In genomic region chr2:148902286-148902685, GRCm38 (mm10) we compare ENCODE assay signal across 8 mouse cellular contexts. TPM values are rescaled to one million over a fixed set of nuclear protein-coding genes. Genes with fewer than 3 reads are reported as not detected.
DNase-seq lines count a peak whose midpoint lies in the region; ATAC-seq and TF ChIP-seq lines count a peak whose summit lies in the region.

No protein-coding gene starts in this region.

- no peaks in the 10 kb centered on the region for H3K9me3 ChIP-seq in CH12.LX (replicated peaks; ENCODE audit: low read length)
- H3K9me3 ChIP-seq in forebrain, embryonic 13.5 days (replicated peaks): no peaks in the 10 kb centered on the region
- no peaks in the 10 kb centered on the region for H3K9me3 ChIP-seq in heart, postnatal 0 days (replicated peaks; ENCODE audit: control insufficient read depth, low read length)
- H3K9me3 ChIP-seq in liver, embryonic 15.5 days (replicated peaks): no peaks in the 10 kb centered on the region
- no peaks in the 10 kb centered on the region for H3K9me3 ChIP-seq in neural tube, embryonic 11.5 days (ENCODE audit: control insufficient read depth, low read length)
- no peaks in the 10 kb centered on the region for H3K9me3 ChIP-seq in stomach, embryonic 15.5 days

- H3K4me3 ChIP-seq in CH12.LX (replicated peaks in 1 of 3; ENCODE audit: low read depth in 2 of 3, low read length in 2 of 3, poor library complexity in 1 of 3): no peak overlapping the region
- H3K4me3 ChIP-seq in forebrain, embryonic 13.5 days: no peak overlapping the region
- no peak overlapping the region for H3K4me3 ChIP-seq in heart, postnatal 0 days (ENCODE audit: low read depth, low read length)
- H3K4me3 ChIP-seq in liver, embryonic 15.5 days (replicated peaks): no peak overlapping the region
- H3K4me3 ChIP-seq in neural tube, embryonic 11.5 days (ENCODE audit: low read depth, low read length): no peak overlapping the region
- no peak overlapping the region for H3K4me3 ChIP-seq in stomach, embryonic 15.5 days (replicated peaks)

- peak; percentile 83 to 84 for TF ChIP-seq CTCF in CH12.LX (conservative IDR thresholded peaks at IDR 0.05 in 1 of 2, IDR thresholded peaks at IDR 0.05 in 1 of 2; ENCODE audit: low read depth in 2 of 2, low read length in 2 of 2)
- TF ChIP-seq CTCF in heart, postnatal 0 days (IDR thresholded peaks at IDR 0.05; ENCODE audit: low read depth): peak; percentile 80

- TF ChIP-seq RAD21 in CH12.LX (IDR thresholded peaks at IDR 0.05; ENCODE audit: low read depth, low read length): peak; percentile 75

- peaks cover 0 to 3% of the 10 kb centered on the region in 2 experiments; a peak in 1 of 4 replicates for H3K4me1 ChIP-seq in CH12.LX (ENCODE audit: control insufficient read depth in 1 of 2, insufficient read depth in 2 of 2)
- peaks cover 3% of the 10 kb centered on the region; the same call in 1 of the 2 replicates for H3K4me1 ChIP-seq in forebrain, embryonic 13.5 days
- no peaks in the 10 kb centered on the region for H3K4me1 ChIP-seq in heart, postnatal 0 days (ENCODE audit: control insufficient read depth, insufficient read depth)
- H3K4me1 ChIP-seq in liver, embryonic 15.5 days (replicated peaks): no peaks in the 10 kb centered on the region
- no peaks in the 10 kb centered on the region for H3K4me1 ChIP-seq in neural tube, embryonic 11.5 days (ENCODE audit: control insufficient read depth, insufficient read depth, low read length)
- H3K4me1 ChIP-seq in stomach, embryonic 15.5 days: no peaks in the 10 kb centered on the region

- H3K27ac ChIP-seq in CH12.LX (ENCODE audit: insufficient read depth, low read depth): no peak overlapping the region
- no peak overlapping the region for H3K27ac ChIP-seq in forebrain, embryonic 13.5 days
- H3K27ac ChIP-seq in heart, postnatal 0 days (ENCODE audit: low read depth): no peak overlapping the region
- no peak overlapping the region for H3K27ac ChIP-seq in liver, embryonic 15.5 days (replicated peaks)
- no peak overlapping the region for H3K27ac ChIP-seq in neural tube, embryonic 11.5 days (ENCODE audit: low read depth, low read length)
- no peak overlapping the region for H3K27ac ChIP-seq in stomach, embryonic 15.5 days

- WGBS in forebrain, embryonic 13.5 days: 12% methylated on average over 5 of the region's 5 CpGs
- 9% methylated on average over 5 of the region's 5 CpGs for WGBS in heart, postnatal 0 days
- 9% methylated on average over 5 of the region's 5 CpGs for WGBS in liver, embryonic 15.5 days (ENCODE audit: insufficient replicate concordance)
- 11% methylated on average over 5 of the region's 5 CpGs for WGBS in neural tube, embryonic 11.5 days
- 10% methylated on average over 5 of the region's 5 CpGs for WGBS in stomach, embryonic 15.5 days

- no peak overlapping the region for H3K9ac ChIP-seq in CH12.LX (ENCODE audit: insufficient read depth, low read depth)
- H3K9ac ChIP-seq in forebrain, embryonic 13.5 days: no peak overlapping the region
- no peak overlapping the region for H3K9ac ChIP-seq in heart, postnatal 0 days (replicated peaks; ENCODE audit: low read depth, low read length)
- H3K9ac ChIP-seq in liver, embryonic 15.5 days: no peak overlapping the region
- H3K9ac ChIP-seq in neural tube, embryonic 11.5 days (ENCODE audit: low read length): no peak overlapping the region
- H3K9ac ChIP-seq in stomach, embryonic 15.5 days: no peak overlapping the region

- dilution Hi-C loops in CH12.LX (cut with MboI; ENCODE audit: extremely low pct_ligation_motif_present, extremely low pct_unique_long_range_greater_than_20kb, low sequenced_read_pairs): no loop called here

- H3K27me3 ChIP-seq in CH12.LX (replicated peaks): peaks cover 18% of the 10 kb centered on the region
- no peaks in the 10 kb centered on the region for H3K27me3 ChIP-seq in forebrain, embryonic 13.5 days
- no peaks in the 10 kb centered on the region for H3K27me3 ChIP-seq in heart, postnatal 0 days (ENCODE audit: control insufficient read depth, insufficient read depth, low read length)
- H3K27me3 ChIP-seq in liver, embryonic 15.5 days: no peaks in the 10 kb centered on the region
- H3K27me3 ChIP-seq in neural tube, embryonic 11.5 days (ENCODE audit: control insufficient read depth, insufficient read depth, low read length): no peaks in the 10 kb centered on the region
- no peaks in the 10 kb centered on the region for H3K27me3 ChIP-seq in stomach, embryonic 15.5 days (replicated peaks)

- H3K4me2 ChIP-seq in CH12.LX (ENCODE audit: insufficient read depth, low read depth, poor library complexity, severe bottlenecking): no peak overlapping the region
- peak overlapping the region; percentile 20; the same call in 1 of the 2 replicates for H3K4me2 ChIP-seq in forebrain, embryonic 13.5 days
- peak overlapping the region; percentile 23; the same call in 1 of the 2 replicates for H3K4me2 ChIP-seq in heart, postnatal 0 days (ENCODE audit: low read depth, low read length)
- no peak overlapping the region for H3K4me2 ChIP-seq in liver, embryonic 15.5 days
- no peak overlapping the region for H3K4me2 ChIP-seq in neural tube, embryonic 11.5 days (ENCODE audit: low read depth)
- H3K4me2 ChIP-seq in stomach, embryonic 15.5 days: peak overlapping the region; percentile 17; the same call in 1 of the 2 replicates

- DNase-seq in CH12.LX (ENCODE audit: extremely low read depth): peak; percentile 68
- DNase-seq in c-Kit-negative CD71-positive TER-119-positive erythroid progenitor cells, embryonic 14.5 days (ENCODE audit: low read depth, low spot score): peak; percentile 8
- peak; percentile 31 for DNase-seq in heart, postnatal 0 days (ENCODE audit: low spot score)
- DNase-seq in kidney, postnatal 25 days: peak; percentile 66 to 80
- DNase-seq in neural tube, embryonic 11.5 days (ENCODE audit: low spot score): peak; percentile 67

- in situ Hi-C loops in CH12.LX (cut with MboI; ENCODE audit: low pct_ligation_motif_present, low pct_unique_long_range_greater_than_20kb, low sequenced_read_pairs): loop anchor here (5.0 kb wide), 1 partner anchor 50 kb away; no protein-coding TSS in a partner anchor

- TF ChIP-seq POLR2A in CH12.LX (IDR thresholded peaks at IDR 0.05; ENCODE audit: low read depth, low read length): no peak

- TF ChIP-seq EP300 in CH12.LX (IDR thresholded peaks at IDR 0.05; ENCODE audit: low read length): no peak
- TF ChIP-seq EP300 in heart, postnatal 0 days (IDR thresholded peaks at IDR 0.05; ENCODE audit: low read depth): no peak

- peak; percentile 93 for ATAC-seq in forebrain, embryonic 13.5 days
- ATAC-seq in heart, postnatal 0 days (ENCODE audit: insufficient read depth, low read depth): peak; percentile 85
- peak; percentile 51; the same call in 1 of the 2 replicates for ATAC-seq in liver, embryonic 15.5 days (ENCODE audit: insufficient read depth)
- peak; percentile 82 for ATAC-seq in neural tube, embryonic 11.5 days (ENCODE audit: insufficient read depth, low FRiP score, low TSS enrichment)
- peak; percentile 58; the same call in 1 of the 2 replicates for ATAC-seq in stomach, embryonic 15.5 days (ENCODE audit: insufficient read depth, low FRiP score, low read depth)

- no peaks in the 10 kb centered on the region for H3K36me3 ChIP-seq in CH12.LX (replicated peaks in 1 of 2; ENCODE audit: control insufficient read depth in 1 of 2, insufficient read depth in 1 of 2, low read length in 1 of 2)
- no peaks in the 10 kb centered on the region for H3K36me3 ChIP-seq in forebrain, embryonic 13.5 days (ENCODE audit: poor library complexity, severe bottlenecking)
- no peaks in the 10 kb centered on the region for H3K36me3 ChIP-seq in heart, postnatal 0 days (replicated peaks; ENCODE audit: control insufficient read depth, insufficient read depth, low read length)
- no peaks in the 10 kb centered on the region for H3K36me3 ChIP-seq in liver, embryonic 15.5 days (replicated peaks)
- H3K36me3 ChIP-seq in neural tube, embryonic 11.5 days (ENCODE audit: control insufficient read depth, insufficient read depth, low read length): no peaks in the 10 kb centered on the region
- no peaks in the 10 kb centered on the region for H3K36me3 ChIP-seq in stomach, embryonic 15.5 days

- H3K79me2 ChIP-seq in CH12.LX (replicated peaks; ENCODE audit: control insufficient read depth, extremely low read depth, insufficient read depth, poor library complexity, severe bottlenecking): no peaks in the 10 kb centered on the region

TF ChIP-seq in CH12.LX, 34 proteins besides CTCF, POLR2A, EP300 and RAD21 (continues in another document):
- TF ChIP-seq NELFE (IDR thresholded peaks at IDR 0.05; ENCODE audit: low read depth, low read length) (peak; percentile 64; the same call in 1 of the 2 replicates), BHLHE40 (IDR thresholded peaks at IDR 0.05; ENCODE audit: low read depth, low read length) (0 out of 2 replicates have a peak, but pooled peaks have one; percentile 20), ZC3H11A (IDR thresholded peaks at IDR 0.05; ENCODE audit: low read depth, low read length) (peak; percentile 68), SMC3 (IDR thresholded peaks at IDR 0.05; ENCODE audit: low read depth, low read length) (peak; percentile 89), MEF2A (IDR thresholded peaks at IDR 0.05; ENCODE audit: borderline replicate concordance, low read depth, low read length) (peak; percentile 45; the same call in 1 of the 2 replicates), ZNF384 (IDR thresholded peaks at IDR 0.05; ENCODE audit: low read depth, low read length) (no peak)

RNA-seq across cellular contexts. Expression of gene Cst3, which starts 26.8 kb away (rescaled TPM):
- total RNA-seq in CH12.LX (2012; rRNA removed) (228 and 231 TPM in 2 replicates), CH12.LX (2014; rRNA removed) (170 and 209 TPM in 2 replicates)
- polyA plus RNA-seq in CH12.LX (2012; ENCODE audit: insufficient read length, low read depth): 139 and 156 TPM in 2 replicates
- 414 and 419 TPM in 2 replicates for polyA plus RNA-seq in forebrain, embryonic 13.5 days (2015; fragmentation: Nextera tagmentation; extraction: Ambion mirVana)
- total RNA-seq in heart, postnatal 0 days (2014; rRNA removed; ENCODE audit: low replicate concordance): 499 and 550 TPM in 2 replicates
- polyA plus RNA-seq in heart, postnatal 0 days (2015; fragmentation: Nextera tagmentation; extraction: Ambion mirVana): 883 and 898 TPM in 2 replicates
- polyA plus RNA-seq in liver, embryonic 15.5 days (2015; fragmentation: Nextera tagmentation; extraction: Ambion mirVana): 173 and 189 TPM in 2 replicates
- polyA plus RNA-seq in neural tube, embryonic 11.5 days (2014; fragmentation: Nextera tagmentation; extraction: Ambion mirVana): 309 and 318 TPM in 2 replicates
- 456 and 486 TPM in 2 replicates for polyA plus RNA-seq in stomach, embryonic 15.5 days (2015; fragmentation: Nextera tagmentation; extraction: Ambion mirVana)

RNA-seq across cellular contexts. Expression of gene 9230104L09Rik, which starts 37.4 kb away (rescaled TPM):
- not detected in 2 replicates for total RNA-seq in CH12.LX (2012; rRNA removed)
- total RNA-seq in CH12.LX (2014; rRNA removed): not detected in 2 replicates
- not detected in 2 replicates for polyA plus RNA-seq in CH12.LX (2012; ENCODE audit: insufficient read length, low read depth)
- polyA plus RNA-seq in forebrain, embryonic 13.5 days (2015; fragmentation: Nextera tagmentation; extraction: Ambion mirVana): not detected in 2 replicates
- total RNA-seq in heart, postnatal 0 days (2014; rRNA removed; ENCODE audit: low replicate concordance): not detected in 2 replicates
- polyA plus RNA-seq in heart, postnatal 0 days (2015; fragmentation: Nextera tagmentation; extraction: Ambion mirVana): 0.98 and 1.5 TPM in 2 replicates
- polyA plus RNA-seq in liver, embryonic 15.5 days (2015; fragmentation: Nextera tagmentation; extraction: Ambion mirVana): not detected in 2 replicates
- polyA plus RNA-seq in neural tube, embryonic 11.5 days (2014; fragmentation: Nextera tagmentation; extraction: Ambion mirVana): not detected in 2 replicates
- not detected in 2 replicates for polyA plus RNA-seq in stomach, embryonic 15.5 days (2015; fragmentation: Nextera tagmentation; extraction: Ambion mirVana)

Comparison
In these comparisons a context has a peak if more than half of its experiments do, and no peak if none do; other contexts are left out.
1. DNase-seq: peak in every context shown above with its lines; median percentile 73 in kidney, postnatal 25 days; 68 in CH12.LX; 67 in neural tube, embryonic 11.5 days; 31 in heart, postnatal 0 days; 8 in c-Kit-negative CD71-positive TER-119-positive erythroid progenitor cells, embryonic 14.5 days.
2. H3K4me2 ChIP-seq: peak in forebrain, embryonic 13.5 days (single experiment), heart, postnatal 0 days (single experiment) and stomach, embryonic 15.5 days (single experiment); none in CH12.LX (single experiment), liver, embryonic 15.5 days (single experiment) and neural tube, embryonic 11.5 days (single experiment).
3. Peak in every context shown above with its lines, with median percentiles within 50 percentile points of each other: ATAC-seq.